Mouse (Mus musculus) lung, embryonic 14.5 days (tissue): ENCODE measurements around the gene Kdm2b. TPM values are rescaled to one million over a fixed set of nuclear protein-coding genes. Genes with fewer than 3 reads are reported as not detected.

Experiments
- ATAC-seq: fragments of 200-750 bp; cut with Nextera tagmentation; 2 replicates; pipeline ENCODE4 v1.8.0; 2017; ENCODE audit warnings: mild to moderate bottlenecking, moderate TSS enrichment, moderate library complexity; ENCODE audit not compliant: insufficient read depth
- DNase-seq: peaks from one replicate; pipeline ENCODE4 v3.0.0-alpha.2; 2015
- H3K27ac ChIP-seq: fragments of 300-500 bp; sonication (generic); 2 replicates; pipeline ENCODE4 v1.5.1; 2014; ENCODE audit warnings: low read depth, mild to moderate bottlenecking, moderate library complexity
- H3K27me3 ChIP-seq: fragments of 300-500 bp; sonication (generic); 2 replicates; pipeline ENCODE4 v1.6.1; 2014; ENCODE audit warnings: low read length, control low read depth; ENCODE audit not compliant: insufficient read depth
- H3K36me3 ChIP-seq: fragments of 300-500 bp; sonication (generic); 2 replicates; pipeline ENCODE4 v1.6.1; 2014; ENCODE audit warnings: control low read depth; ENCODE audit not compliant: insufficient read depth
- H3K4me1 ChIP-seq: fragments of 300-500 bp; sonication (generic); 2 replicates; pipeline ENCODE4 v1.6.1; 2014; ENCODE audit warnings: antibody characterized with exemption, control low read depth; ENCODE audit not compliant: insufficient read depth
- H3K4me2 ChIP-seq: fragments of 300-500 bp; sonication (generic); 2 replicates; pipeline ENCODE4 v1.6.1; 2014; ENCODE audit warnings: mild to moderate bottlenecking
- H3K4me3 ChIP-seq: fragments of 300-500 bp; sonication (generic); 2 replicates; pipeline ENCODE4 v1.5.1; 2014; ENCODE audit warnings: low read depth, low read length
- H3K9ac ChIP-seq: fragments of 300-500 bp; sonication (generic); 2 replicates; pipeline ENCODE4 v1.6.1; 2014
- H3K9me3 ChIP-seq: fragments of 300-500 bp; sonication (generic); 2 replicates; pipeline ENCODE4 v1.6.1; 2016; ENCODE audit warnings: low read depth, low read length, control low read depth
- CTCF ChIP-seq: IDR thresholded peaks from 2 replicates; pipeline ENCODE4 v1.5.1; 2016; ENCODE audit warnings: antibody characterized with exemption, low read depth
- WGBS: fragments of 180-500 bp; shearing (Covaris S2); extraction: QIAGEN DNeasy Blood & Tissue Kit; methylation state at CpG from one replicate; pipeline ENCODE4 v1.1.7; 2014; 5-methylcytosine and 5-hydroxymethylcytosine counted together
- polyA plus RNA-seq: library from polyadenylated mRNA; unstranded; fragments of >200 nt; fragmentation: Nextera tagmentation; extraction: Ambion mirVana; gene quantifications from 2 replicates; pipeline ENCODE4 v1.2.1, GENCODE M21; 2014

Gene Kdm2b
- polyA plus RNA-seq, 1 experiment from 2014 or later = 46.7 TPM

GRCm38 (mm10) chr5:122883652-122884235, 105.9 kb downstream of the Kdm2b start:
- no peak for TF ChIP-seq CTCF
- ATAC-seq (no peak), DNase-seq (no peak)
- Histone ChIP-seq H3K27ac (no peak overlapping the region), H3K4me2 (no peak overlapping the region), H3K4me1 (no peaks in the 10 kb centered on the region), H3K36me3 (peaks cover 39% of the 10 kb centered on the region), H3K9ac (no peak overlapping the region), H3K27me3 (no peaks in the 10 kb centered on the region), H3K4me3 (no peak overlapping the region), H3K9me3 (no peaks in the 10 kb centered on the region)
- WGBS = 32% methylated on average over 2 of the region's 2 CpGs

- H3K4me3 ChIP-seq = no peak overlapping the region
- no peak for ATAC-seq
- H3K9ac ChIP-seq = no peak overlapping the region
- no peaks in the 10 kb centered on the region for H3K4me1 ChIP-seq
- DNase-seq = no peak
- H3K27ac ChIP-seq = no peak overlapping the region
- TF ChIP-seq CTCF = no peak
- no peaks in the 10 kb centered on the region for H3K9me3 ChIP-seq
- no peak overlapping the region for H3K4me2 ChIP-seq
- peaks cover 44% of the 10 kb centered on the region for H3K36me3 ChIP-seq
- no peaks in the 10 kb centered on the region for H3K27me3 ChIP-seq
- 76% methylated on average over 9 of the region's 9 CpGs for WGBS
Observed at GRCm38 (mm10) chr5:122883237-122883636, 106.4 kb downstream of the Kdm2b start.

- DNase-seq (no peak), ATAC-seq (no peak)
- Histone ChIP-seq H3K9ac (no peak overlapping the region), H3K9me3 (no peaks in the 10 kb centered on the region), H3K4me2 (no peak overlapping the region), H3K4me1 (no peaks in the 10 kb centered on the region), H3K27me3 (no peaks in the 10 kb centered on the region), H3K36me3 (peaks cover 46% of the 10 kb centered on the region), H3K4me3 (no peak overlapping the region), H3K27ac (no peak overlapping the region)
- 86% methylated on average over 18 of the region's 18 CpGs for WGBS
- no peak for TF ChIP-seq CTCF
Observed at GRCm38 (mm10) chr5:122882256-122883050, 107.2 kb downstream of the Kdm2b start.

- peaks cover 55% of the 10 kb centered on the region for H3K36me3 ChIP-seq
- ATAC-seq = 0 out of 2 replicates have a peak, but pooled peaks have one; percentile 56
Observed at GRCm38 (mm10) chr5:122881313-122881712, 108.3 kb downstream of the Kdm2b start.

GRCm38 (mm10) chr5:122880241-122880980, 109.2 kb downstream of the Kdm2b start:
- no peaks in the 10 kb centered on the region for H3K27me3 ChIP-seq
- no peak for DNase-seq
- H3K4me3 ChIP-seq = no peak overlapping the region
- no peaks in the 10 kb centered on the region for H3K9me3 ChIP-seq
- TF ChIP-seq CTCF = no peak
- H3K4me1 ChIP-seq = no peaks in the 10 kb centered on the region
- no peak overlapping the region for H3K4me2 ChIP-seq
- no peak overlapping the region for H3K27ac ChIP-seq
- 90% methylated on average over 37 of the region's 37 CpGs for WGBS
- H3K9ac ChIP-seq = no peak overlapping the region
- no peak for ATAC-seq
- peaks cover 64% of the 10 kb centered on the region for H3K36me3 ChIP-seq

More at GRCm38 (mm10) chr5:122881313-122881712, 108.3 kb downstream of the Kdm2b start:
- Histone ChIP-seq H3K4me2 (no peak overlapping the region), H3K9ac (no peak overlapping the region), H3K9me3 (no peaks in the 10 kb centered on the region), H3K27ac (no peak overlapping the region), H3K27me3 (no peaks in the 10 kb centered on the region), H3K4me3 (no peak overlapping the region), H3K4me1 (no peaks in the 10 kb centered on the region)
- TF ChIP-seq CTCF = peak; percentile 83
- peak; percentile 85 for DNase-seq
- 52% methylated on average over 5 of the region's 5 CpGs for WGBS

- H3K4me2 ChIP-seq = no peak overlapping the region
- ATAC-seq = no peak
- H3K27ac ChIP-seq = no peak overlapping the region
- H3K4me1 ChIP-seq = no peaks in the 10 kb centered on the region
- no peak overlapping the region for H3K4me3 ChIP-seq
- TF ChIP-seq CTCF = no peak
- no peaks in the 10 kb centered on the region for H3K9me3 ChIP-seq
- no peak overlapping the region for H3K9ac ChIP-seq
- DNase-seq = no peak
- H3K27me3 ChIP-seq = no peaks in the 10 kb centered on the region
- 65% methylated on average over 3 of the region's 3 CpGs for WGBS
- H3K36me3 ChIP-seq = peaks cover 76% of the 10 kb centered on the region
Observed at GRCm38 (mm10) chr5:122876671-122877070, 113.0 kb downstream of the Kdm2b start.

GRCm38 (mm10) chr5:122874359-122874758, 115.3 kb downstream of the Kdm2b start:
- H3K36me3 ChIP-seq = peaks cover 72% of the 10 kb centered on the region
- no peak overlapping the region for H3K4me3 ChIP-seq
- no peaks in the 10 kb centered on the region for H3K27me3 ChIP-seq
- no peak for TF ChIP-seq CTCF
- H3K9me3 ChIP-seq = no peaks in the 10 kb centered on the region
- no peaks in the 10 kb centered on the region for H3K4me1 ChIP-seq
- no peak overlapping the region for H3K27ac ChIP-seq
- H3K4me2 ChIP-seq = no peak overlapping the region
- no peak overlapping the region for H3K9ac ChIP-seq
- DNase-seq (no peak), ATAC-seq (no peak)
- 81% methylated on average over 3 of the region's 3 CpGs for WGBS
